Mouse (Mus musculus) embryonic facial prominence, embryonic 11.5 days (tissue): ENCODE data around the gene Sit1. TPM values are rescaled to one million over a fixed set of nuclear protein-coding genes. Genes with fewer than 3 reads are reported as not detected.

Source experiments
- ATAC-seq: fragments of 200-750 bp; cut with Nextera tagmentation; replicated peaks from 2 replicates; pipeline ENCODE4 v1.8.0; 2017; ENCODE audit warnings: low read depth; ENCODE audit not compliant: insufficient number of reproducible peaks, low FRiP score, low TSS enrichment
- DNase-seq: peaks from one replicate; pipeline ENCODE4 v3.0.0-alpha.2; 2015; ENCODE audit warnings: low spot score
- H3K27ac ChIP-seq: fragments of 300-500 bp; sonication (generic); replicated peaks from 2 replicates; pipeline ENCODE4 v1.5.1; 2014; ENCODE audit warnings: mild to moderate bottlenecking, low read depth, low read length, control low read depth
- H3K27me3 ChIP-seq: fragments of 300-500 bp; sonication (generic); 2 replicates; pipeline ENCODE4 v1.6.1; 2014; ENCODE audit warnings: mild to moderate bottlenecking, low read length, moderate library complexity, mixed read lengths; ENCODE audit not compliant: control insufficient read depth, insufficient read depth
- H3K36me3 ChIP-seq: fragments of 300-500 bp; sonication (generic); replicated peaks from 2 replicates; pipeline ENCODE4 v1.6.1; 2014; ENCODE audit warnings: low read depth, mild to moderate bottlenecking, low read length, moderate library complexity, mixed read lengths; ENCODE audit not compliant: control insufficient read depth, insufficient read depth
- H3K4me1 ChIP-seq: fragments of 300-500 bp; sonication (generic); 2 replicates; pipeline ENCODE4 v1.6.1; 2014; ENCODE audit warnings: low read length, mixed read lengths; ENCODE audit not compliant: control insufficient read depth, insufficient read depth
- H3K4me2 ChIP-seq: fragments of 300-500 bp; sonication (generic); 2 replicates; pipeline ENCODE4 v1.6.1; 2014; ENCODE audit warnings: low read depth, mild to moderate bottlenecking, control low read depth, low read length, moderate library complexity
- H3K4me3 ChIP-seq: fragments of 300-500 bp; sonication (generic); 2 replicates; pipeline ENCODE4 v1.5.1; 2014; ENCODE audit warnings: low read depth, low read length, control low read depth
- H3K9ac ChIP-seq: fragments of 300-500 bp; sonication (generic); replicated peaks from 2 replicates; pipeline ENCODE4 v1.6.1; 2014; ENCODE audit warnings: mild to moderate bottlenecking, control low read depth, low read length
- H3K9me3 ChIP-seq: fragments of 300-500 bp; sonication (generic); replicated peaks from 2 replicates; pipeline ENCODE4 v1.6.1; 2016; ENCODE audit warnings: mild to moderate bottlenecking, low read length, inconsistent platforms, mixed read lengths; ENCODE audit not compliant: control insufficient read depth
- WGBS: fragments of 180-500 bp; shearing (Covaris S2); extraction: QIAGEN DNeasy Blood & Tissue Kit; methylation state at CpG from one replicate; pipeline ENCODE4 v1.1.7; 2014; 5-methylcytosine and 5-hydroxymethylcytosine counted together
- polyA plus RNA-seq: library from polyadenylated mRNA; unstranded; fragments of >200 nt; fragmentation: Nextera tagmentation; extraction: Ambion mirVana; gene quantifications from 2 replicates; pipeline ENCODE4 v1.2.1, GENCODE M21; 2014

The Sit1 gene
- polyA plus RNA-seq, 1 experiment from 2014 or later = not detected

DNA sequence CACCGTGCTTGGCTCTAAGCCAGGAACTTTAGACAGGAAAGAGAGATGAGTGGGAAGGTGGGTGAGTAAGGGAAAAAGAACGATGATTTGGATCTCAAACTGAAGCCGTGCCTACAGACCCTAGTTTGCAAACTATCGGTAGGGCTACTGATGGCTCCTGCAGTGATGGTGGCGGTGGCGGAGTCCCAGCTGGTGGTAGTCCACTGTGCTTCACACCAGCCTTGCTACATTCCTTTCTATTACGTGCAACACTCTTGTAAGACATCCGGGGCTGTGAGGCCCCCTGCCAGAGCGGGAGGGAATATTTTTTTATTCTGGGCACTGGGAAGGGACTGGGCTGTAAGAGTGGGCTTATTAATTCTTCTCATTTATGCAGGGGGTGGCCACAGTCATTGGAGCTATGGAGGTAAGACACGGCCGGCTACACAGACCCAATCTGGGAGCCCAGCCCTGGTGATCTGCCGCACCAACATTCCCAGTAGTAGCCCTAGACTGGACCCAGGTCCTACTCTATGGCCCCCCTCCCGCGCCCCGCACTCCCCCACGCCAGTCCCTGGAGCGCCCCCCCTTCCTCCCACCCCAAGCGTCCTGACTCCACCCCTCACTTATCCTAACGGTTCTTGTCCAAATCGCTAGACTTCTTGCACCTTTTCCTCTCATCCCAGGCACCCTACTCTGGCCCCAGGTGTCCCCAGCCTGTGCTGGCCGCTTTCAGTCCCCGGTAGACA, 24.6 kb upstream of the Sit1 start:
- Histone ChIP-seq H3K36me3 (no peaks in the 10 kb centered on the region), H3K4me3 (peak overlapping the region; percentile 36), H3K27ac (no peak overlapping the region), H3K4me2 (peak overlapping the region; percentile 74), H3K27me3 (peaks cover 3% of the 10 kb centered on the region), H3K4me1 (no peaks in the 10 kb centered on the region; the same call in none of the 2 replicates), H3K9me3 (no peaks in the 10 kb centered on the region), H3K9ac (peak overlapping the region; percentile 50)
- DNase-seq (peak; percentile 23), ATAC-seq (peak; percentile 49)
- WGBS = 15% methylated on average over 21 of the region's 22 CpGs

DNA sequence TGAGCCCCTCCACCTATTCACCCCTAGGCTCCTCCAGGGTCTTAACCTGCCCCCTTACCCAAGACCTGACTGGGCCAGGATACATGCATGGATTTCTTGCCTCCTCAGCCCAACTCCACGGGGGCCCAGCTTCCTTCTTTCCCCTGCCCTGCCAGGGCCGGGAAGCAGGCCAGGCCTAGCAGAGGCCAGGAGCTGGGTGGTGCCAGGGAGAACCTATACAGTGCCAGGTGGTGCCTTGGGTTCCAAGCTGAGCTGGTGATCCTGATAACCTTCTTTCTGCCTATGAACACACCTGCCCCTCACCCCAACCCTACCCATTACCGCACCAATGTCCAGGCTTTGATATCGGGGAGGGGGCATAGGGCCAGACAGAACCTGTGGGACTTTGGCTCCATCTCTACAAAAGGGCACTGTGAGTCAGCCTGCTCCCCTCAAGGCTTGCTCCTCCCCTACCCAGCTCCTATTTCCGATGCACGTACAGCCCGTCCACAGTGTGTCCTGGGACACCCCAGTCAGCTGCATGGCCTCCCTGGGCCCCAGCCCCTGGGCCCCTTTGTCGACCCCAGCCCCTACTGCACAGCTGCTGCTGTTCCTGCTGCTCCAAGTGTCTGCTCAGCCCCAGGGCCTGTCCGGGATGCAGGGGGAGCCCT, 23.1 kb upstream of the Sit1 start, which contains the start of gene Car9:
Car9 (plus strand) TSS at position 431 of the 650 bp plus-strand sequence.
- ATAC-seq (no peak), DNase-seq (no peak)
- no peak within 1 kb of the TSS for H3K4me3 ChIP-seq
- H3K9me3 ChIP-seq = no peaks in the 10 kb centered on the region
- no peak within 1 kb of the TSS; the same call in 1 of the 2 replicates for H3K4me2 ChIP-seq
- no peak within 1 kb of the TSS for H3K9ac ChIP-seq
- H3K27ac ChIP-seq = no peak within 1 kb of the TSS
- H3K27me3 ChIP-seq = peaks cover 3% of the 10 kb centered on the region
- H3K4me1 ChIP-seq = no peaks in the 10 kb centered on the region; the same call in none of the 2 replicates
- 40% methylated on average over 9 of the region's 9 CpGs for WGBS
- H3K36me3 ChIP-seq = no peaks in the 10 kb centered on the region

DNA sequence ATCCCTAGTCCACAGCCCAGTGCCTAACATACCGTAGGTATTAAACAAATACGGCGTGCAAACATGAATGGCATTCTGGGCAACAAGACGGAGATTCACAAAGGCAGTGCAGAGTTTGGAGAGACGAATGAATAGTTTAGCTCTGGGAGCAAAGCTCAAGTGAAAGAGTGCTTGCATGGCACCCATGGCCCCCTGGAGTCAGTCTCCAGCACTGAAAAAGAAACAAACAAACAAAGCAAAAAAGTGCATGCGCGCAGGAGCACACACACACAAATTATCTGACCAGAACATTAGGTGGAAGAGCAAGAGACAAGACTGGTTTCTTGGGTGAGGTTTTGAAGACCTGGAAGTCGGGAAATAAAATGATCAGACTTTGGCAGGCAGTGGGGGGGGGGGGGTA, 22.5 kb upstream of the Sit1 start:
- Histone ChIP-seq H3K4me1 (no peaks in the 10 kb centered on the region; the same call in none of the 2 replicates), H3K9me3 (no peaks in the 10 kb centered on the region), H3K27ac (no peak overlapping the region), H3K9ac (no peak overlapping the region), H3K4me2 (no peak overlapping the region), H3K27me3 (peaks cover 3% of the 10 kb centered on the region), H3K36me3 (no peaks in the 10 kb centered on the region), H3K4me3 (no peak overlapping the region)
- WGBS = 87% methylated on average over 8 of the region's 8 CpGs
- no peak for DNase-seq
- ATAC-seq = no peak

- Histone ChIP-seq H3K4me3 (no peak overlapping the region), H3K27me3 (peaks cover 3% of the 10 kb centered on the region), H3K27ac (no peak overlapping the region), H3K9me3 (no peaks in the 10 kb centered on the region), H3K9ac (no peak overlapping the region), H3K4me2 (no peak overlapping the region), H3K36me3 (no peaks in the 10 kb centered on the region), H3K4me1 (no peaks in the 10 kb centered on the region; the same call in none of the 2 replicates)
- ATAC-seq (no peak), DNase-seq (no peak)
- WGBS = 82% methylated on average over 4 of the region's 4 CpGs
These were observed 20.7 kb upstream of the Sit1 start for GRCm38 (mm10) chr4:43504269-43504668.

GRCm38 (mm10) chr4:43503506-43503905, 20.0 kb upstream of the Sit1 start:
- DNase-seq = no peak
- ATAC-seq = no peak
- Histone ChIP-seq H3K9ac (no peak overlapping the region), H3K4me1 (peaks cover 5% of the 10 kb centered on the region), H3K27ac (no peak overlapping the region), H3K4me2 (no peak overlapping the region), H3K27me3 (peaks cover 3% of the 10 kb centered on the region), H3K36me3 (no peaks in the 10 kb centered on the region), H3K4me3 (no peak overlapping the region), H3K9me3 (no peaks in the 10 kb centered on the region)
- 78% methylated on average over 6 of the region's 6 CpGs for WGBS

- peaks cover 3% of the 10 kb centered on the region for H3K27me3 ChIP-seq
These were observed 19.5 kb upstream of the Sit1 start for GRCm38 (mm10) chr4:43503041-43503440.

DNA sequence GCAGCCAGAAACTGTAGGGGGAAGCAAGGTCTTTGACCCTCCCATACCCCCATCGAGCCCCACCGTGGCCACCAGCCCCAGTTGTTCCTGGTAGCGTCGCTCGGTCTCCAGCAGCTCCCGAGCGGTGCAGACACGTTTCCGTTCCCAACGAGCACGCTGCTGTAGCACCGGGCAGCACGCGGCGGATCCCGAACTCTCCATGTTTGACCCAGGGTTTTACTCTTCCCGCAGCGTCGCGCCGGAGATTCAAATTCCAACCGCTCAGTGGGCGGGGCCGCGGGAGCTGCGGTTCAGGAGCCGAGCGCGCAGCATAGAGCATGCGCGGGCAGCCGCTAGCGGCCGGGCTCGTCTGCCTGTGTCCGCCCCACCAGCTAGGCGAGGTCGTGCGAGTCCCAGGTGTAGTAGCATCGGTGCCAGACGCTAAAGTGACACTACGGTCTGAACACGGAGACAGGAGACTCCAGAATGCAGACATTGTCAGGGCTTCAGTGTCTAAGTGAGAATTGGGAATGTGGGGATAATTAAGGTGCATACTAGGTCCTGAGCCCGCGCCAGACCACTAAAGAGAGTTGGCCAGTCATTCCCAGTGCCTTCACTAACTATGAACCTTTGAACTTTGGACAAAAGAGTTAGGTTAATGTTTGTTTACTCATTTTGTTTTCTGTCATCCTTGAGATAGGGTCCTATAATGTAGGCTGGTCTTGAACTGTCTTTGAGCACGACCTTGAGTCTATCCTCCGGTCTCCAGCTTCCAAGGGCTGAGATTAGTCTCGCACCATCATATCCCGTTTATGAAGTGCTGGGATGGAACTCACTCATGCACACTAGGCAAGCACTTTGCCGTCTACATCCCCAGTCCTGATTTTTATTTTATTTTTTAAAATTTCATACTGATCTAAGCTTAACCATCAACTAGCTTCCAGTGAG, 16.1 kb upstream of the Sit1 start, which contains the start of gene Arhgef39:
Arhgef39 (minus strand) TSS at position 289 of the 927 bp plus-strand sequence.
- 6% methylated on average over 50 of the region's 50 CpGs for WGBS
- Histone ChIP-seq H3K27me3 (no peaks in the 10 kb centered on the region), H3K36me3 (0 out of 2 replicates have a peak, but pooled peaks cover 3% of the 10 kb centered on the region), H3K4me3 (peak within 1 kb of the TSS; percentile 57), H3K9ac (peak within 1 kb of the TSS; percentile 67), H3K27ac (0 out of 2 replicates have a peak within 1 kb of the TSS, but pooled peaks have one; percentile 3), H3K4me1 (peaks cover 8% of the 10 kb centered on the region), H3K4me2 (peak within 1 kb of the TSS; percentile 66), H3K9me3 (no peaks in the 10 kb centered on the region)
- peak; percentile 81 for ATAC-seq
- DNase-seq = peak; percentile 93

More at GRCm38 (mm10) chr4:43503041-43503440, 19.5 kb upstream of the Sit1 start:
- Histone ChIP-seq H3K4me2 (no peak overlapping the region), H3K4me1 (peaks cover 8% of the 10 kb centered on the region), H3K36me3 (no peaks in the 10 kb centered on the region), H3K9ac (no peak overlapping the region), H3K27ac (no peak overlapping the region), H3K9me3 (no peaks in the 10 kb centered on the region), H3K4me3 (no peak overlapping the region)
- WGBS = 71% methylated on average over 2 of the region's 2 CpGs
- ATAC-seq (no peak), DNase-seq (no peak)
